Mouse (Mus musculus) lung, postnatal 36 days (tissue): ENCODE data around the gene Zfp112.
"Not testable (repeated sequence)": the region's sequence is repeated elsewhere in the genome, so short reads cannot be mapped to it uniquely, and the experiment has no call there.

Experiments used
- DNase-seq: peaks from one replicate; pipeline ENCODE4 v3.0.0; 2022; ENCODE audit warnings: mixed read lengths

Gene Zfp112

GRCm38 (mm10) chr7:24112156-24112856 lies at the start of gene Zfp112:
Gene Zfp112 (plus strand): TSS chr7:24112314.
- peak; percentile 90 for DNase-seq

GRCm38 (mm10) chr7:24074424-24074823 lies 37.7 kb upstream of the Zfp112 start:
- DNase-seq = not testable (repeated sequence)

DNA sequence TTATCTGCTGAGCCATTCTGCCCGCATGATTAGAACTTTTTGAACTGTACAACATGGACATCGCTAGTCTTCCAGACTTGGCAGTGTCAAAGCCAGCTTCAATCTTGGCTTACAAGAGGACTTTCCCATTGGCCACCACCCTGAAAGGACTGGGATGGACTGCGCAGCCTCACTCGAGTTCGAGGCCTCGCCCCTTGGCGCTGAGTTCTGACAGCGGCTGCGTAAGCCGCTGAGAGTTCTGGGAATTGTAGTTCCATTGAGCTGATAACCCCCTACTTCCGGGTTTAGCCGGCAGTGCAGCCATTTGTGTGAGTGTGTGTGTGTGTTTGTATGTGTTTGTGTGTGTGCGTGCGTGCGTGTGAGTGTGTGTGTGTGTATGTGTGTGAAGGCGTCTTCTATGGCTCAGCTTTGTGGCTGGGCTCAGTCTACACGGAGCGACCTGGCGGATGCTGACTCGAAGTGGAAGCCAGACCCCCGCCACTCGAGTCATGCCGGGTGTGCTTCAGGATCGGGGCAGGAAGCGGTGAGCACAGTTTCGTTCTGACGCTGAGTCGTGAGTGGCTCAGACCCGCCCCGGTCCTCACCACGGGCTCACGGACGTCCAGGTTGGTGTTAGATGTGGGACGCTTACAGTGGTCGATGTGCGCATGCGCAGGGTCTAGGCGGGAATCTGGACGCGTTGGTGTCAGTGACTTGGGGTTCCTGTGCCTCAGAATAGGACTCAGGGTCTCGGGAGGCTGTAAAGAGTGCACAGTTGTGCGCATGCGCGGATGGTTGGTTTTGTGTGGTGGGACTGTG lies 30.3 kb upstream of the Zfp112 start, which contains the start of gene Zfp180:
Gene Zfp180 (plus strand): TSS at position 291 of the 798 bp plus-strand sequence.
- peak; percentile 98 for DNase-seq

DNA sequence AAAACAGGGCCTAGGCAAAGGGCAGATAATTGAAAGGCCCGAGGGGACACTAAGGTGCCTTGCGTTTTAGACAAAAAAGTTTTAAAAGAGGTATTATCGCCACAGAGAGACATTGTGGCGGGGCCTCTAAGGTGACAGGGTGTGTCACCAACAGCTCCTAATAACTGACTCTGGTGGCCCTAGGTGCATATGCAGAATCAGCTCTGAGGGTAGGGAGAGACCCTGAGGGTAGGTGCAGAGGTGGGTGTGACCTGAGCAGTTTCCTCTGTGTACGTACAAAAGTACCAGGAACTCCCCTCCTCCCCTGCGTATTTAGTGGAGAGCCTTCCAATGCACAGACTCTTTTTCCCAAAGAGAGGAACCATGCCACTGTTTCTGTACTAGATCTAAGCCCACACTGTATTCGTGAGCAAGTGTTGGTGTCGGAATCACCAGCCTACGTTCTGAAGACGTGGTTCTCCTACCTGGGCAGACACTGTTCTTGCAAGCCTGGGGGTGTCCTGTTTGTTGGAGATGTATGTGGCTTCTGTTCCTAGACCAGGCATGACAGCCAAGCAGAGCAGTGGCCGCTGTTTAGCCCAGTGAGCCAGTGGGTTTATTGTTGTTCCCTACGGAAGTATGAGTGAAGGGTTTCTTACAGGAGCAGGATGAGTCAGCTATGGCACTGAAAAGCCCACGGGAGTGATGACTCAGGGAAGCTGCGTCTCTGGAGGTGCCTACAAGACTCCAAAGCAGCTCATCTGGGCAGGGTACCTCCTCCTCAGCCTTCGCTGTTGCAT lies 29.5 kb upstream of the Zfp112 start:
- DNase-seq = no peak

GRCm38 (mm10) chr7:24086871-24087270 lies 25.2 kb upstream of the Zfp112 start:
- DNase-seq = no peak

DNA sequence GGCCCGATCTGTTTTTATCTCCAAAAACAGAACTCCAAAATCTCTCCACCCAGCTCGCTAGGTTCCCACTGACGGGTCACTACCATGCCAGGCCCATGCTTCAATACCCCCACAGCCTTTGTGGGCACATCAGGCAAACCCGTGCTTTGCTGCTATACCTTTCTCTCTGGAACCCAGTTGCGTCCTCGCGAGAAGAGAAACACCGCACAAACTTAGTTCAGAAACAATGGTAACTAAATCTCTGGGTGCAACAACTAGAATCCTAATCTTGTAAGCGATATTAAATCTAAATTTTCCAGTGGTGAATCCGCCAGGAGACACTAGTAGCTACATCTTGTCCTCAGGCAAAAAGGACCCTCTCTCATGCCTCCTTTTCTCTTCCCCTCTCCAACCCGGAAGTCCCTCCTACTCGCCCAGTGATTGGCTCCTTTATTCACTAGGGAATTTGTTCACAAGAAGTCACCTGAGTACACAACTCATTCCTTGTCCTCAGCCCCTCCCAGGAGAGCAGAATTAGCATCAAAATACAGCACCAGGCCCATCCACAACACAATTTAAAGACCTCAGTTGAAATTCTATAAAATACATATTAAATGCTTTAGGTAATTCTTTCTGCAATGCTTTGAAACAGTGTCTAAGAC lies 24.5 kb upstream of the Zfp112 start:
- DNase-seq = no peak

DNA sequence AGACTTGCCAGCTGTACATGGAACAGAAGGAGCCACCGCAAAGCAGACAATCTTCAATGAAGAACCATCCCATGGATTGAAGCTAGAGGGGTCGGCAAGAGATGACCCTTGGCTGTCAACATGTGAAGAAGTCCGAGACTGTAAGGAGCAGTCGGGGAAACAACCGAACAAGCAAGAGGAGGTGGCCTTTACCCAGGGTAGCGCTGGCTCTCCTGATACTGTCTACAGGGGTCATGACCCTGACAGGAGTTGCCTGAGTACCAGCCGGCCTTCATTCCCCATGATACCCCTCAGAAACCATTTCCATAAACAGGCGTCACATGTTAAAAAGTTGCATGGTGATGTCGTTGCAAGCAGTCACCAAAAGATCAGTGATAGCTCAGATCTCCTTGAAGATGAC lies 7.7 kb upstream of the Zfp112 start:
- no peak for DNase-seq

- DNase-seq = no peak
Measured at GRCm38 (mm10) chr7:24105144-24105703, 6.9 kb upstream of the Zfp112 start.

GRCm38 (mm10) chr7:24110839-24111238 lies 1.3 kb upstream of the Zfp112 start:
- DNase-seq = no peak

- no peak for DNase-seq
Measured at GRCm38 (mm10) chr7:24111772-24112155, 350 bp upstream of the Zfp112 start.

DNA sequence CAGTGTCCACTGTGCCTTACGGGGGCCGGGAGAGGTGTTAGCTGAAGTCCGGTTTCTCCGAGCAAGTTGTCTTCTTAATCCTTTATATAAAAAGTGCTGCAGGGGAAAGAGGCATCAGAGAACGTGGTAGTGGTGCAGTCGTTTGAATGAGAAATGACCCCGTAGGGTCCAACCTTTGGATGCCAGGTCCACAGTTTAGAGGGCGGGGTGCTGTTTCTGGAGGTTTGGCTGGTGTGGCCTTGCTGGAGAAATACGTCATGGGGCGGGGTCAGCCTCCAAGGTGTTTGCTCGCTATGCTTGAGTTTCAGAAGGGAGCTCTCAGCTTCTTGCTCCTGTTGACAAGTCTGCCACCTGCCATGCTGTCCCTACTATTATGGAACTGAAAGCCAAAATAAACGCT lies 887 bp downstream of the Zfp112 start:
- DNase-seq = peak; percentile 85

GRCm38 (mm10) chr7:24116655-24117054 lies 4.5 kb downstream of the Zfp112 start:
- no peak for DNase-seq

DNA sequence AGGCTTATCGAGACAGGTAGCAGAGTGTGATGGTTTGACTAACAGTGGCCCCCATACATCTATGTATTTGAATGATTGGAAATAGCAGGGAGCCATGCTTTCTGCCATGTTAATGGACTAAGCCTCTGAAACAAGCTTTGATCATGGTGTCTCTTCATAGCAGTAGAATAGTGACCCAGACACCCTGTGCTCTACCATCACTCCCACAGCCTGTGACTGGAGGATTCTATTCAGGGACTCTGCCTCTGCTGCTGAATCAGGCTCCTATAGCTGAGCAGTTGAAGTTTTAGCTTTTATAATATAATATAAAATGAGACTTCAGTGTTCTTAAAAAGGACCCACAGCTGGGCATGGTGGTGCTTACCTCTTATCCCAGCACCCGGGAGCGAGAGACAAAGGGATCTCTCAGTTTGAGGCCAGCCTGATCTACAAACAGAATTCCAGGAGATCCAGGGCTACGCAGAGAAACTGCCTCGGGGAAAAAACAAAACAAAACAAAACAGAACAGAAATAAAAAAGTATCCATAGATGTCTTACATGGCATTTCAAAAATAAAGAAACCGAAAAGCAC lies 21.4 kb downstream of the Zfp112 start:
- no peak for DNase-seq

- peak; percentile 93 for DNase-seq
Measured at GRCm38 (mm10) chr7:24133996-24134828, 22.1 kb downstream of the Zfp112 start, which contains the start of gene Zfp235. Gene Zfp235 (plus strand): TSS chr7:24134169.

DNA sequence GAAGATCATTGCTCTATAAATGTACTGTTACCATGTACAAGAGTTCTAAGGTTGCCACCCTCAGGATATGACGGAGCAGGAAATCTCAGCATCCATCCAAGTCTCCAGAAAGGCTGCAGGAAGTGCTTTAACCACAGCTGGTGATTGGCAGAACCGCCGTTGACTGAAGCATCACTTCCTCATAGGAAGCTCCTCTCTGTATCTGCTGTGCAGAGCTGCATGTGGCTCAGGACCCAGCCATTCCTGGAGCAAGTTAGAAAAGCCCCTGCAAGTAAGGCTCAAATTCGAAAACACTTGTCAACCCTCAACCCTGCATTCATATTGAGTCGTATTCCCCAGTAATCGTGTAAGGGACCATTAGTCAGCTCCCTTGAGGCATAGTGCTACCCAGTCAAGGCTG lies 30.5 kb downstream of the Zfp112 start:
- DNase-seq = no peak

DNA sequence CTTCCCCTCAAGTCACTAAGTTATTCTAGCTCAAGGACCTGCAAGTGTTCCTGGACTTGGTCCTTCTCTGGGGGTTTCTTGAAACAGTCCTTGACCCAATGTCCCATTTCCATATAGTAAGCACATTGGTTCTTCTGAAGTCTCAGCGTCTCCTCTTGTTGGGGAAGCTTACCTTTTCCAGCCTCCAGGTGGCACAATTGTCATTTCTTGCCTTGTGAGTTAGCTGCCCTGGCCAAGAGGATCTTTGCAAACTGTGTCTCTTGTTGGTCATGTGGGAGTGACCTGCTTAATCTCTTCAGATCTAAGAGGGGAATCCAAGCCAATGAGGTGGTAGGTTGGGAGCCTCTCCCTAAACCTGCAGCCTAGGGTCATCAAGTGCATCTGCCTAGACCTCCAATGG lies 41.2 kb downstream of the Zfp112 start:
- peak; percentile 10 for DNase-seq

DNA sequence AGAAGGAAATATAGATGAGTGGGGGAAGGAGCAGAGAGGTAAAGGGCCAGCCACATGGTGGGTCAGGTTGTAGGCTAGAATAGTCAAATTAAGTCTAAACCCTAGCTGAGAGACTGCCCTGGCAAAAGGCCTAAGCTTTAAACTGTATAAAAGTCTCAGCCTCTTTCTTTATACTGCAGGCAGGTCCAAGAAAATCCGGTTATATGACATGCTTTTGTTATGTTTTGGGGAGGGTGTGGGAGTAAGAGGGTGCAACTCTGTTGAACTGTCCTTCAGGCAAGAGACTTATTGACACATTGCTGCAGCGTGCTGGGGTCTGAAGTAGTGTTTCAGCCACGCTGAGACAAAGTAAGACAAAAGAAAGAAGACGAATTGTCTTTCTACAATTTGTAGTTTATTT lies 60.1 kb downstream of the Zfp112 start:
- no peak for DNase-seq

- DNase-seq = peak; percentile 54
Measured at GRCm38 (mm10) chr7:24174618-24175336, 62.7 kb downstream of the Zfp112 start, which contains the start of gene Zfp114. Gene Zfp114 (plus strand): TSS chr7:24175060.

DNA sequence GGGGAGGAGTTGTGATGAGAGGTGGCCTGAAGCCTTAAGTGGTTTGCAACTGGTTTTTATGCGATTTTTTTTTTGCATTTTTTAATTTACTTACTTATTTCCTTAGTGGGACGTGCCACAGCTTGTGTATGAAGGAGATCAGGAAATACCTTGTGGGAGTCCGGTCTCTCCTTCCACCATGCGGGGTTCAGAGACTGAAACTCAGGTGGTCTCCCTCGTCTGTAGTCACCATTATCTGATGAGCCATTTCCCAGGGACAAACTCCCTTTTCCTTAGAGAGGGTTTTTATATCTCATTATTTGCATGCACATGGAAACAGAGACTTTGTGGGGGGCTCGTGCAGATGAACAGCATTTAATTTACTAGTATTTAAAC lies 63.2 kb downstream of the Zfp112 start:
- DNase-seq = no peak
